Mouse (Mus musculus) A20 (cell line): Measurements from ENCODE around the gene Ptgfrn.
A peak's percentile ranks its signal among the peaks of the same experiment; 100 is the strongest.

Source experiments
- DNase-seq: peaks from one replicate; pipeline ENCODE4 v3.0.0-alpha.2; 2011; ENCODE audit warnings: low read depth, low spot score

Ptgfrn gene

GRCm38 (mm10) chr3:101003575-101004356 is 106.3 kb downstream of the Ptgfrn start:
- DNase-seq, result no peak

- DNase-seq, result no peak
Measured at GRCm38 (mm10) chr3:100999732-101000131, 110.3 kb downstream of the Ptgfrn start.

DNA sequence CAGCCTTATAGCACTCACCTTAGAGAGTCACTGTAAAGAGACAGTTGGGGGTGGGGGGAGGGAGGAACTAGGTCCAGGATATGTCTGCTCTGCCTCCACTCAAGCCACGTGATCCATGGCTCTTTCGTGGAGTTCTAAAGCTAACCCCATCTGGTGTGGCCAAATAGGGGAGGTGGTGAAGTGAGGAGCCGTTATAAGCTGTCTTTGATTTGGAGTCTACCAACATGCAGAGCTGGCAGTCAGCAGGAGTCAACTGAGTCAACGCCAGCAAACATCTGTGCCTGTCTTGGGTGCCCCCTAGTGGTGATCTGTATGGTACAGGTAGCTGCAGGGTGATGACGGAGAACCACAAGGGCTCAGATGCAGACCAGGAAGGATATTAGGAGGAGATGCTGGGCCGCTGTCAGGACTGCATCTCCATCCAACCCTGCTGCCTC is 111.2 kb downstream of the Ptgfrn start:
- DNase-seq, result peak; percentile 82

DNA sequence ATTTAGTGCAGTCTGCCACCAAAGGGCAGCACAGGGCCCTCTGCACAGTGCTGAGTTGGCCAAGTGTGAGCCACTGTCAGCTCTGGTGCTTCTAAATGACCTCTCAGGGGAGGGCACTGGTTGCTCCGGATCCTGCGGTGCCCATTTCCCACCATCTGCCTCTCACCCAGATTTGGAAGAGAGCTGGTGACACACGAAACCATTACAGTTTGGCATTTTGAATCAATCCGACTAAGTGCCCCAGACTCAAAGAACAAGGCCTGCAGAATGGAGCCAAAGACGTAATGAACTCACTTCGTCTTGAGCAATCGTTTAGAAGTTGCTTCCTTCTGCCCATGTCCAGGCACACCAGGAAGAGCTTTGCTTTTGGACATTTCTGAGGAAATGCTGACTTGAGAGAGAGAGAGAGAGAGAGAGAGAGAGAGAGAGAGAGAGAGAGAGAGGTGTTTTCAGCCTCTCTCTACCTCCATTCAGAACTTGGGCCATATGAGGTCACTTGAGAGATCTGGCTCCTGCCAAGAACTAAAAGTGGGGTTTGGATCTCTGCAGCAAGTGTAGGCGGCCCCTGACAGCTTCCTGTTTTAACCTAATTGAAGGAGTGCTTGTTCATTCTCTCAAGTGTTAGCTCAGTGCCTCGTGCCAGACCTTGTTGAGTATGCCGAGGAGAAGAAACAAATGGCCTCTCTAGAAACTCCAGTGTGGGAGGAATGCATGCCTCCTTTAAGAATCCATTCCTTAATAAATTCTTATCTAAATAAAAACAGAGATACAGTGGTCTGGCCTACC is 112.1 kb downstream of the Ptgfrn start:
- no peak for DNase-seq

GRCm38 (mm10) chr3:100994252-100994651 is 115.8 kb downstream of the Ptgfrn start:
- no peak for DNase-seq

- DNase-seq, result no peak
Measured at GRCm38 (mm10) chr3:100993718-100994117, 116.4 kb downstream of the Ptgfrn start.

DNA sequence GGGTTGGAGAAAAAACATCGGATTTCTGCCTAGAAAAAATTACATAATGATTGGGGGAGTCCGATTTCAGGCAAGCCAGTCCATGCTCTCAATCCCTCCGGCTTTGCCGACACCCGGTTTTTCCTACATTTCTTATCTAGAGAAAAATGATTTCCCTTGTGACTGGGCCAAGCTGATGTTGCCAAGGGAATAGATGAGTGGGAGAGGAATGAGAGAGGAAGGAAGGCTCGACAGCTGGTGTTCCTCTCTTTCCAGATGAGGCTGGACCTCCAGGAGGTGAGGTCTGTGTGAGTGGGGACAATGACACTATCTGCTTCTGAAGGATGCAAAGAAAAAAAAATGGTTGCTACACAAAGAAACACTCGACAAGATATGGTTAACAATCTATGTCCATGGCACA is 116.9 kb downstream of the Ptgfrn start:
- no peak for DNase-seq
